Mouse (Mus musculus) midbrain, embryonic 10.5 days (tissue): ENCODE data around the gene Lrba. TPM values are rescaled to one million over a fixed set of nuclear protein-coding genes. Genes with fewer than 3 reads are reported as not detected.

Source experiments
- DNase-seq: peaks from one replicate; pipeline ENCODE4 v3.0.0-alpha.2; 2017; ENCODE audit warnings: low spot score
- H3K27ac ChIP-seq: fragments of 300-500 bp; sonication (generic); replicated peaks from 2 replicates; pipeline ENCODE4 v1.5.1; 2016; ENCODE audit warnings: mild to moderate bottlenecking
- H3K27me3 ChIP-seq: fragments of 300-500 bp; sonication (generic); 2 replicates; pipeline ENCODE4 v1.6.1; 2016; ENCODE audit warnings: low read depth, mild to moderate bottlenecking; ENCODE audit not compliant: poor library complexity, severe bottlenecking
- H3K36me3 ChIP-seq: fragments of 300-500 bp; sonication (generic); 2 replicates; pipeline ENCODE4 v1.6.1; 2016; ENCODE audit warnings: mild to moderate bottlenecking, moderate library complexity
- H3K4me1 ChIP-seq: fragments of 300-500 bp; sonication (generic); 2 replicates; pipeline ENCODE4 v1.6.1; 2016
- H3K4me3 ChIP-seq: fragments of 300-500 bp; sonication (generic); 2 replicates; pipeline ENCODE4 v1.5.1; 2016; ENCODE audit warnings: mild to moderate bottlenecking, moderate library complexity
- H3K9me3 ChIP-seq: fragments of 300-500 bp; sonication (generic); replicated peaks from 2 replicates; pipeline ENCODE4 v1.6.1; 2016; ENCODE audit warnings: mild to moderate bottlenecking
- WGBS: fragments of 180-500 bp; shearing (Covaris S2); methylation state at CpG from one replicate; pipeline ENCODE4 v1.1.7; 2016; 5-methylcytosine and 5-hydroxymethylcytosine counted together
- polyA plus RNA-seq: library from polyadenylated mRNA; unstranded; fragments of >200 nt; fragmentation: Nextera tagmentation; extraction: Ambion mirVana; gene quantifications from 2 replicates; pipeline ENCODE4 v1.2.1, GENCODE M21; 2016

Gene Lrba
- polyA plus RNA-seq, 1 experiment from 2014 or later = 3.6 TPM

GRCm38 (mm10) chr3:86539555-86540168, 315.2 kb downstream of the Lrba start:
- peak overlapping the region; percentile 85 for H3K4me3 ChIP-seq
- WGBS = 10% methylated on average over 11 of the region's 11 CpGs
- H3K27me3 ChIP-seq = peaks cover 64% of the 10 kb centered on the region
- peak; percentile 53 for DNase-seq
- peak overlapping the region; percentile 73 for H3K27ac ChIP-seq
- H3K36me3 ChIP-seq = no peaks in the 10 kb centered on the region
- peaks cover 49% of the 10 kb centered on the region for H3K4me1 ChIP-seq
- no peaks in the 10 kb centered on the region for H3K9me3 ChIP-seq

GRCm38 (mm10) chr3:86541074-86541614, 316.7 kb downstream of the Lrba start:
- Histone ChIP-seq H3K4me3 (peak overlapping the region; percentile 85), H3K4me1 (peaks cover 53% of the 10 kb centered on the region)

GRCm38 (mm10) chr3:86541863-86542397, 317.4 kb downstream of the Lrba start:
- Histone ChIP-seq H3K27ac (peak overlapping the region; percentile 76), H3K36me3 (no peaks in the 10 kb centered on the region), H3K27me3 (peaks cover 79% of the 10 kb centered on the region), H3K4me3 (peak overlapping the region; percentile 85), H3K4me1 (peaks cover 61% of the 10 kb centered on the region), H3K9me3 (no peaks in the 10 kb centered on the region)
- no peak for DNase-seq
- WGBS = 60% methylated on average over 1 of the region's 1 CpGs

More at GRCm38 (mm10) chr3:86541074-86541614, 316.7 kb downstream of the Lrba start:
- peak overlapping the region; percentile 70 for H3K27ac ChIP-seq
- WGBS = 35% methylated on average over 4 of the region's 4 CpGs
- DNase-seq = no peak
- peaks cover 71% of the 10 kb centered on the region for H3K27me3 ChIP-seq
- H3K9me3 ChIP-seq = no peaks in the 10 kb centered on the region
- H3K36me3 ChIP-seq = no peaks in the 10 kb centered on the region

- peaks cover 88% of the 10 kb centered on the region for H3K27me3 ChIP-seq
- WGBS = 7% methylated on average over 3 of the region's 3 CpGs
- H3K4me1 ChIP-seq = peaks cover 71% of the 10 kb centered on the region
- H3K27ac ChIP-seq = peak overlapping the region; percentile 76
- peak; percentile 71 for DNase-seq
- no peaks in the 10 kb centered on the region for H3K9me3 ChIP-seq
- peak overlapping the region; percentile 85 for H3K4me3 ChIP-seq
- no peaks in the 10 kb centered on the region for H3K36me3 ChIP-seq
Observed at GRCm38 (mm10) chr3:86544785-86545184, 320.3 kb downstream of the Lrba start.

GRCm38 (mm10) chr3:86545945-86546344, 321.5 kb downstream of the Lrba start:
- Histone ChIP-seq H3K9me3 (no peaks in the 10 kb centered on the region), H3K27me3 (peaks cover 90% of the 10 kb centered on the region), H3K27ac (peak overlapping the region; percentile 95), H3K4me1 (peaks cover 71% of the 10 kb centered on the region), H3K4me3 (peak overlapping the region; percentile 85), H3K36me3 (no peaks in the 10 kb centered on the region)
- peak; percentile 28 for DNase-seq
- WGBS = 13% methylated on average over 5 of the region's 5 CpGs

- peaks cover 90% of the 10 kb centered on the region for H3K27me3 ChIP-seq
- H3K4me1 ChIP-seq = peaks cover 72% of the 10 kb centered on the region
- peak overlapping the region; percentile 85 for H3K4me3 ChIP-seq
- no peaks in the 10 kb centered on the region for H3K9me3 ChIP-seq
- DNase-seq = peak; percentile 75
- WGBS = under 1% methylated on average over 45 of the region's 45 CpGs
- H3K27ac ChIP-seq = peak overlapping the region; percentile 95
- no peaks in the 10 kb centered on the region for H3K36me3 ChIP-seq
Observed at GRCm38 (mm10) chr3:86546471-86547250, 322.2 kb downstream of the Lrba start.

GRCm38 (mm10) chr3:86547251-86547791, 322.8 kb downstream of the Lrba start:
- H3K36me3 ChIP-seq = no peaks in the 10 kb centered on the region
- H3K27ac ChIP-seq = peak overlapping the region; percentile 95
- H3K4me1 ChIP-seq = peaks cover 72% of the 10 kb centered on the region
- under 1% methylated on average over 42 of the region's 42 CpGs for WGBS
- H3K9me3 ChIP-seq = no peaks in the 10 kb centered on the region
- peak overlapping the region; percentile 85 for H3K4me3 ChIP-seq
- H3K27me3 ChIP-seq = peaks cover 90% of the 10 kb centered on the region
- peak; percentile 66 for DNase-seq

- Histone ChIP-seq H3K27me3 (peaks cover 90% of the 10 kb centered on the region), H3K4me1 (peaks cover 67% of the 10 kb centered on the region)
- WGBS = under 1% methylated on average over 24 of the region's 25 CpGs
Observed at GRCm38 (mm10) chr3:86548091-86549015, 323.9 kb downstream of the Lrba start, which contains the start of gene Mab21l2. Gene Mab21l2, minus strand, starts transcription at chr3:86548629.

GRCm38 (mm10) chr3:86550301-86551010, 326.0 kb downstream of the Lrba start:
- Histone ChIP-seq H3K27ac (peak overlapping the region; percentile 95), H3K9me3 (no peaks in the 10 kb centered on the region), H3K4me1 (peaks cover 81% of the 10 kb centered on the region), H3K27me3 (peaks cover 98% of the 10 kb centered on the region), H3K4me3 (peak overlapping the region; percentile 85), H3K36me3 (no peaks in the 10 kb centered on the region)
- DNase-seq = peak; percentile 71
- 2% methylated on average over 22 of the region's 22 CpGs for WGBS

More at GRCm38 (mm10) chr3:86548091-86549015, 323.9 kb downstream of the Lrba start, which contains the start of gene Mab21l2:
- no peaks in the 10 kb centered on the region for H3K9me3 ChIP-seq
- peak within 1 kb of the TSS; percentile 85 for H3K4me3 ChIP-seq
- peak within 1 kb of the TSS; percentile 95 for H3K27ac ChIP-seq
- peak; percentile 80 for DNase-seq
- no peaks in the 10 kb centered on the region for H3K36me3 ChIP-seq

GRCm38 (mm10) chr3:86551011-86551728, 326.7 kb downstream of the Lrba start:
- peak; percentile 36 for DNase-seq
- H3K4me1 ChIP-seq = peaks cover 83% of the 10 kb centered on the region
- H3K9me3 ChIP-seq = no peaks in the 10 kb centered on the region
- H3K4me3 ChIP-seq = peak overlapping the region; percentile 85
- no peaks in the 10 kb centered on the region for H3K36me3 ChIP-seq
- peak overlapping the region; percentile 95 for H3K27ac ChIP-seq
- WGBS = 4% methylated on average over 8 of the region's 8 CpGs
- peaks cover 100% of the 10 kb centered on the region for H3K27me3 ChIP-seq

GRCm38 (mm10) chr3:86552170-86552569, 327.7 kb downstream of the Lrba start:
- peak; percentile 37 for DNase-seq
- H3K27me3 ChIP-seq = peaks cover 100% of the 10 kb centered on the region
- H3K4me3 ChIP-seq = peak overlapping the region; percentile 85
- H3K9me3 ChIP-seq = no peaks in the 10 kb centered on the region
- H3K4me1 ChIP-seq = peaks cover 83% of the 10 kb centered on the region
- 21% methylated on average over 5 of the region's 5 CpGs for WGBS
- H3K27ac ChIP-seq = peak overlapping the region; percentile 95
- no peaks in the 10 kb centered on the region for H3K36me3 ChIP-seq
